Mouse (Mus musculus): Measurements from ENCODE around the gene Dnm2.

GRCm38 (mm10) chr9:21408624-21409023, 16.1 kb upstream of the Dnm2 start:
- TF ChIP-seq POLR2A (IDR thresholded peaks at IDR 0.05; ENCODE audit: borderline replicate concordance, low read depth, low read length) (no peak), CTCF (IDR thresholded peaks at IDR 0.05; ENCODE audit: low read depth, low read length) (no peak)
